Mouse (Mus musculus) liver, embryonic 14.5 days (tissue): ENCODE data around the gene Vsig10. TPM values are rescaled to one million over a fixed set of nuclear protein-coding genes. Genes with fewer than 3 reads are reported as not detected.
A peak's percentile ranks its signal among the peaks of the same experiment; 100 is the strongest.

ENCODE experiments used
- ATAC-seq: fragments of 200-750 bp; cut with Nextera tagmentation; 2 replicates; pipeline ENCODE4 v1.8.0; 2017; ENCODE audit warnings: moderate number of reproducible peaks, mild to moderate bottlenecking, moderate library complexity; ENCODE audit not compliant: insufficient read depth
- DNase-seq, 3 experiments: peaks; one replicate each; pipeline ENCODE4 v3.0.0-alpha.2; 2012 to 2013; ENCODE audit warnings: low read depth in 3 of 3, low spot score in 3 of 3
- H3K27ac ChIP-seq: fragments of 300-500 bp; sonication (generic); 2 replicates; pipeline ENCODE4 v1.5.1; 2014; ENCODE audit warnings: moderate library complexity, mild to moderate bottlenecking, control low read depth, inconsistent platforms
- H3K27me3 ChIP-seq: fragments of 300-500 bp; sonication (generic); 2 replicates; pipeline ENCODE4 v1.6.1; 2014; ENCODE audit warnings: mild to moderate bottlenecking, low read length, moderate library complexity; ENCODE audit not compliant: control insufficient read depth, insufficient read depth
- H3K36me3 ChIP-seq: fragments of 300-500 bp; sonication (generic); replicated peaks from 2 replicates; pipeline ENCODE4 v1.6.1; 2014; ENCODE audit warnings: low read depth; ENCODE audit not compliant: control insufficient read depth, insufficient read depth
- H3K4me1 ChIP-seq, 2 experiments: fragments of 200-500 bp in 1 of 2; fragments of 300-500 bp in 1 of 2; sonication (generic) in 1 of 2; replicated peaks; 2 replicates each; pipeline ENCODE4 v1.6.1; 2012 to 2014; ENCODE audit warnings: antibody characterized with exemption in 1 of 2, inconsistent platforms in 1 of 2, low read length in 1 of 2; ENCODE audit not compliant: control insufficient read depth in 2 of 2, insufficient read depth in 2 of 2
- H3K4me2 ChIP-seq: fragments of 300-500 bp; sonication (generic); 2 replicates; pipeline ENCODE4 v1.6.1; 2014; ENCODE audit warnings: low read depth, mild to moderate bottlenecking, control low read depth, moderate library complexity
- H3K4me3 ChIP-seq, 2 experiments: fragments of 200-500 bp in 1 of 2; fragments of 300-500 bp in 1 of 2; sonication (generic) in 1 of 2; 2 replicates each; pipeline ENCODE4 v1.5.1; 2012 to 2014; ENCODE audit warnings: low read depth in 2 of 2, low read length in 2 of 2, mild to moderate bottlenecking in 2 of 2, control low read depth in 1 of 2, inconsistent platforms in 1 of 2, moderate library complexity in 1 of 2; ENCODE audit not compliant: insufficient read depth in 1 of 2
- H3K9ac ChIP-seq: fragments of 300-500 bp; sonication (generic); replicated peaks from 2 replicates; pipeline ENCODE4 v1.6.1; 2014; ENCODE audit warnings: mild to moderate bottlenecking, control low read depth, moderate library complexity
- H3K9me3 ChIP-seq: fragments of 300-500 bp; sonication (generic); 2 replicates; pipeline ENCODE4 v1.6.1; 2016; ENCODE audit warnings: low read length, mixed read lengths; ENCODE audit not compliant: control insufficient read depth
- CTCF ChIP-seq: IDR thresholded peaks from 2 replicates; pipeline ENCODE4 v1.5.1; 2016; ENCODE audit warnings: antibody characterized with exemption, low read depth, control low read depth
- EP300 ChIP-seq: IDR thresholded peaks from 2 replicates; pipeline ENCODE4 v1.6.1; 2016; ENCODE audit warnings: antibody characterized with exemption, low read depth
- WGBS: fragments of 180-500 bp; shearing (Covaris S2); extraction: QIAGEN DNeasy Blood & Tissue Kit; methylation state at CpG from one replicate; pipeline ENCODE4 v1.1.7; 2014; ENCODE audit not compliant: insufficient replicate concordance; 5-methylcytosine and 5-hydroxymethylcytosine counted together
- polyA plus RNA-seq, 2 experiments: library from polyadenylated mRNA; depleted of rRNA in 1 of 2; stranded (reverse) in 1 of 2; unstranded in 1 of 2; fragments of >200 nt; fragmentation: Nextera tagmentation in 1 of 2; extraction: Ambion mirVana in 1 of 2; gene quantifications; 2 replicates each; pipeline versions ENCODE4 v1.2.1 to v1.2.3; 2012 to 2014

Gene Vsig10
- polyA plus RNA-seq, 2 experiments: 0.60 to 0.84 TPM

GRCm38 (mm10) chr5:117302899-117303298 lies 16.0 kb upstream of the Vsig10 start:
- no peaks in the 10 kb centered on the region for H3K4me1 ChIP-seq
- no peaks in the 10 kb centered on the region for H3K27me3 ChIP-seq
- H3K4me2 ChIP-seq: no peak overlapping the region
- no peaks in the 10 kb centered on the region for H3K36me3 ChIP-seq
- H3K27ac ChIP-seq: no peak overlapping the region
- H3K9ac ChIP-seq: no peak overlapping the region
- ATAC-seq (no peak), DNase-seq (no peak)
- 44% methylated on average over 3 of the region's 3 CpGs for WGBS
- no peak overlapping the region for H3K4me3 ChIP-seq
- H3K9me3 ChIP-seq: no peaks in the 10 kb centered on the region
- TF ChIP-seq EP300: no peak
- no peak for TF ChIP-seq CTCF

GRCm38 (mm10) chr5:117303691-117304579 lies 14.9 kb upstream of the Vsig10 start:
- ATAC-seq: no peak
- Histone ChIP-seq H3K27me3 (no peaks in the 10 kb centered on the region), H3K9me3 (no peaks in the 10 kb centered on the region), H3K4me2 (no peak overlapping the region), H3K4me1 (no peaks in the 10 kb centered on the region), H3K27ac (no peak overlapping the region), H3K9ac (no peak overlapping the region), H3K4me3 (no peak overlapping the region), H3K36me3 (no peaks in the 10 kb centered on the region)
- TF ChIP-seq CTCF (0 out of 2 replicates have a peak, but pooled peaks have one; percentile 4), EP300 (no peak)
- WGBS: 54% methylated on average over 18 of the region's 18 CpGs
- no peak for DNase-seq

- H3K9me3 ChIP-seq: no peaks in the 10 kb centered on the region
Measured at GRCm38 (mm10) chr5:117304947-117305346, 13.9 kb upstream of the Vsig10 start.

GRCm38 (mm10) chr5:117305754-117306153 lies 13.1 kb upstream of the Vsig10 start:
- Histone ChIP-seq H3K27me3 (no peaks in the 10 kb centered on the region), H3K4me1 (no peaks in the 10 kb centered on the region), H3K4me2 (no peak overlapping the region), H3K27ac (no peak overlapping the region), H3K36me3 (no peaks in the 10 kb centered on the region), H3K4me3 (no peak overlapping the region), H3K9me3 (no peaks in the 10 kb centered on the region), H3K9ac (no peak overlapping the region)
- DNase-seq (no peak), ATAC-seq (no peak)
- TF ChIP-seq CTCF (no peak), EP300 (no peak)
- WGBS: 76% methylated on average over 5 of the region's 5 CpGs

More at GRCm38 (mm10) chr5:117304947-117305346, 13.9 kb upstream of the Vsig10 start:
- Histone ChIP-seq H3K4me3 (no peak overlapping the region), H3K4me1 (no peaks in the 10 kb centered on the region), H3K27ac (no peak overlapping the region), H3K4me2 (no peak overlapping the region), H3K36me3 (no peaks in the 10 kb centered on the region), H3K9ac (no peak overlapping the region), H3K27me3 (no peaks in the 10 kb centered on the region)
- ATAC-seq (no peak), DNase-seq (peak; percentile 45 to 51 (median 45))
- peak; percentile 70 for TF ChIP-seq CTCF
- TF ChIP-seq EP300: no peak
- WGBS: 46% methylated on average over 7 of the region's 7 CpGs

GRCm38 (mm10) chr5:117306826-117307225 lies 12.1 kb upstream of the Vsig10 start:
- Histone ChIP-seq H3K9me3 (no peaks in the 10 kb centered on the region), H3K4me2 (no peak overlapping the region), H3K4me1 (no peaks in the 10 kb centered on the region), H3K27me3 (no peaks in the 10 kb centered on the region), H3K4me3 (no peak overlapping the region), H3K36me3 (no peaks in the 10 kb centered on the region), H3K9ac (no peak overlapping the region), H3K27ac (no peak overlapping the region)
- 80% methylated on average over 2 of the region's 2 CpGs for WGBS
- TF ChIP-seq CTCF (no peak), EP300 (no peak)
- ATAC-seq (no peak), DNase-seq (no peak)
